Mouse (Mus musculus): ENCODE measurements around the gene Col7a1. TPM values are rescaled to one million over a fixed set of nuclear protein-coding genes. Genes with fewer than 3 reads are reported as not detected.

Col7a1 gene
- polyA plus RNA-seq, 1 experiment from 2014 or later = 5.4 TPM

- Histone ChIP-seq H3K4me2 (replicated peaks; ENCODE audit: low read depth, low read length) (no peak overlapping the region), H3K9ac (ENCODE audit: low read depth, low read length) (no peak overlapping the region), H3K27me3 (ENCODE audit: control insufficient read depth, insufficient read depth, low read length) (no peaks in the 10 kb centered on the region), H3K4me1 (ENCODE audit: control insufficient read depth, insufficient read depth, low read length) (peaks cover 3% of the 10 kb centered on the region; the same call in 1 of the 2 replicates), H3K27ac (ENCODE audit: low read depth, low read length) (no peak overlapping the region), H3K4me3 (ENCODE audit: low read length) (no peak overlapping the region), H3K9me3 (ENCODE audit: control insufficient read depth, low read length) (no peaks in the 10 kb centered on the region), H3K36me3 (ENCODE audit: control insufficient read depth, insufficient read depth, low read length) (peaks cover 80% of the 10 kb centered on the region)
- no peak for ATAC-seq (ENCODE audit: low FRiP score, low TSS enrichment)
- 87% methylated on average over 9 of the region's 9 CpGs for WGBS
Measured at GRCm38 (mm10) chr9:108945111-108945510, 8.3 kb upstream of the Col7a1 start.

GRCm38 (mm10) chr9:108945608-108946007 is 7.8 kb upstream of the Col7a1 start:
- 89% methylated on average over 5 of the region's 5 CpGs for WGBS
- H3K4me2 ChIP-seq (replicated peaks; ENCODE audit: low read depth, low read length) = no peak overlapping the region
- H3K27ac ChIP-seq (ENCODE audit: low read depth, low read length) = no peak overlapping the region
- H3K4me1 ChIP-seq (ENCODE audit: control insufficient read depth, insufficient read depth, low read length) = peaks cover 3% of the 10 kb centered on the region; the same call in 1 of the 2 replicates
- no peaks in the 10 kb centered on the region for H3K27me3 ChIP-seq (ENCODE audit: control insufficient read depth, insufficient read depth, low read length)
- no peak overlapping the region for H3K9ac ChIP-seq (ENCODE audit: low read depth, low read length)
- peaks cover 81% of the 10 kb centered on the region for H3K36me3 ChIP-seq (ENCODE audit: control insufficient read depth, insufficient read depth, low read length)
- no peak for ATAC-seq (ENCODE audit: low FRiP score, low TSS enrichment)
- H3K4me3 ChIP-seq (ENCODE audit: low read length) = no peak overlapping the region
- no peaks in the 10 kb centered on the region for H3K9me3 ChIP-seq (ENCODE audit: control insufficient read depth, low read length)

GRCm38 (mm10) chr9:108949231-108949966 is 4.0 kb upstream of the Col7a1 start:
- Histone ChIP-seq H3K4me2 (replicated peaks; ENCODE audit: low read depth, low read length) (no peak overlapping the region), H3K4me3 (ENCODE audit: low read length) (no peak overlapping the region), H3K9me3 (ENCODE audit: control insufficient read depth, low read length) (no peaks in the 10 kb centered on the region), H3K27me3 (ENCODE audit: control insufficient read depth, insufficient read depth, low read length) (peaks cover 8% of the 10 kb centered on the region; the same call in 1 of the 2 replicates), H3K36me3 (ENCODE audit: control insufficient read depth, insufficient read depth, low read length) (peaks cover 58% of the 10 kb centered on the region), H3K4me1 (ENCODE audit: control insufficient read depth, insufficient read depth, low read length) (peaks cover 8% of the 10 kb centered on the region; the same call in 1 of the 2 replicates), H3K27ac (ENCODE audit: low read depth, low read length) (peak overlapping the region; percentile 77; the same call in 1 of the 2 replicates), H3K9ac (ENCODE audit: low read depth, low read length) (no peak overlapping the region)
- 69% methylated on average over 13 of the region's 13 CpGs for WGBS
- ATAC-seq (ENCODE audit: low FRiP score, low TSS enrichment) = peak; percentile 47; the same call in 1 of the 2 replicates

- Histone ChIP-seq H3K4me1 (ENCODE audit: control insufficient read depth, insufficient read depth, low read length) (peaks cover 8% of the 10 kb centered on the region; the same call in 1 of the 2 replicates), H3K4me2 (replicated peaks; ENCODE audit: low read depth, low read length) (no peak overlapping the region), H3K4me3 (ENCODE audit: low read length) (no peak overlapping the region), H3K9ac (ENCODE audit: low read depth, low read length) (no peak overlapping the region), H3K27ac (ENCODE audit: low read depth, low read length) (peak overlapping the region; percentile 66; the same call in 1 of the 2 replicates), H3K27me3 (ENCODE audit: control insufficient read depth, insufficient read depth, low read length) (peaks cover 8% of the 10 kb centered on the region; the same call in 1 of the 2 replicates), H3K36me3 (ENCODE audit: control insufficient read depth, insufficient read depth, low read length) (peaks cover 50% of the 10 kb centered on the region), H3K9me3 (ENCODE audit: control insufficient read depth, low read length) (no peaks in the 10 kb centered on the region)
- ATAC-seq (ENCODE audit: low FRiP score, low TSS enrichment) = no peak
- 86% methylated on average over 9 of the region's 9 CpGs for WGBS
Measured at GRCm38 (mm10) chr9:108949967-108950728, 3.2 kb upstream of the Col7a1 start.

GRCm38 (mm10) chr9:108955241-108955640 is 1.9 kb downstream of the Col7a1 start:
- Histone ChIP-seq H3K4me2 (replicated peaks; ENCODE audit: low read depth, low read length) (no peak overlapping the region), H3K4me1 (ENCODE audit: control insufficient read depth, insufficient read depth, low read length) (0 out of 2 replicates have a peak, but pooled peaks cover 5% of the 10 kb centered on the region), H3K27me3 (ENCODE audit: control insufficient read depth, insufficient read depth, low read length) (peaks cover 8% of the 10 kb centered on the region; the same call in 1 of the 2 replicates), H3K9ac (ENCODE audit: low read depth, low read length) (no peak overlapping the region), H3K27ac (ENCODE audit: low read depth, low read length) (no peak overlapping the region), H3K36me3 (ENCODE audit: control insufficient read depth, insufficient read depth, low read length) (peaks cover 3% of the 10 kb centered on the region), H3K9me3 (ENCODE audit: control insufficient read depth, low read length) (no peaks in the 10 kb centered on the region), H3K4me3 (ENCODE audit: low read length) (no peak overlapping the region)
- 80% methylated on average over 11 of the region's 11 CpGs for WGBS
- no peak for ATAC-seq (ENCODE audit: low FRiP score, low TSS enrichment)

- H3K27ac ChIP-seq (ENCODE audit: low read depth, low read length) = no peak overlapping the region
- no peak overlapping the region for H3K4me2 ChIP-seq (replicated peaks; ENCODE audit: low read depth, low read length)
- no peak for ATAC-seq (ENCODE audit: low FRiP score, low TSS enrichment)
- H3K9me3 ChIP-seq (ENCODE audit: control insufficient read depth, low read length) = no peaks in the 10 kb centered on the region
- 92% methylated on average over 11 of the region's 11 CpGs for WGBS
- peaks cover 8% of the 10 kb centered on the region; the same call in 1 of the 2 replicates for H3K27me3 ChIP-seq (ENCODE audit: control insufficient read depth, insufficient read depth, low read length)
- no peak overlapping the region for H3K4me3 ChIP-seq (ENCODE audit: low read length)
- no peak overlapping the region for H3K9ac ChIP-seq (ENCODE audit: low read depth, low read length)
- no peaks in the 10 kb centered on the region for H3K36me3 ChIP-seq (ENCODE audit: control insufficient read depth, insufficient read depth, low read length)
- 0 out of 2 replicates have a peak, but pooled peaks cover 5% of the 10 kb centered on the region for H3K4me1 ChIP-seq (ENCODE audit: control insufficient read depth, insufficient read depth, low read length)
Measured at GRCm38 (mm10) chr9:108955846-108956245, 2.5 kb downstream of the Col7a1 start.

- Histone ChIP-seq H3K27ac (ENCODE audit: low read depth, low read length) (no peak overlapping the region), H3K4me2 (replicated peaks; ENCODE audit: low read depth, low read length) (no peak overlapping the region), H3K4me3 (ENCODE audit: low read length) (no peak overlapping the region), H3K9ac (ENCODE audit: low read depth, low read length) (no peak overlapping the region), H3K9me3 (ENCODE audit: control insufficient read depth, low read length) (no peaks in the 10 kb centered on the region), H3K36me3 (ENCODE audit: control insufficient read depth, insufficient read depth, low read length) (no peaks in the 10 kb centered on the region), H3K4me1 (ENCODE audit: control insufficient read depth, insufficient read depth, low read length) (no peaks in the 10 kb centered on the region), H3K27me3 (ENCODE audit: control insufficient read depth, insufficient read depth, low read length) (no peaks in the 10 kb centered on the region)
- no peak for ATAC-seq (ENCODE audit: low FRiP score, low TSS enrichment)
- 83% methylated on average over 3 of the region's 3 CpGs for WGBS
Measured at GRCm38 (mm10) chr9:108963577-108963976, 10.2 kb downstream of the Col7a1 start.

- H3K27ac ChIP-seq (ENCODE audit: low read depth, low read length) = no peak overlapping the region
- ATAC-seq (ENCODE audit: low FRiP score, low TSS enrichment) = no peak
- H3K4me2 ChIP-seq (replicated peaks; ENCODE audit: low read depth, low read length) = no peak overlapping the region
- WGBS = 86% methylated on average over 6 of the region's 6 CpGs
- no peaks in the 10 kb centered on the region for H3K9me3 ChIP-seq (ENCODE audit: control insufficient read depth, low read length)
- no peak overlapping the region for H3K4me3 ChIP-seq (ENCODE audit: low read length)
- H3K27me3 ChIP-seq (ENCODE audit: control insufficient read depth, insufficient read depth, low read length) = no peaks in the 10 kb centered on the region
- no peaks in the 10 kb centered on the region for H3K36me3 ChIP-seq (ENCODE audit: control insufficient read depth, insufficient read depth, low read length)
- H3K4me1 ChIP-seq (ENCODE audit: control insufficient read depth, insufficient read depth, low read length) = no peaks in the 10 kb centered on the region
- no peak overlapping the region for H3K9ac ChIP-seq (ENCODE audit: low read depth, low read length)
Measured at GRCm38 (mm10) chr9:108964338-108964737, 11.0 kb downstream of the Col7a1 start.

GRCm38 (mm10) chr9:108970623-108971022 is 17.2 kb downstream of the Col7a1 start:
- H3K9ac ChIP-seq (ENCODE audit: low read depth, low read length) = no peak overlapping the region
- no peak for ATAC-seq (ENCODE audit: low FRiP score, low TSS enrichment)
- no peak overlapping the region for H3K4me3 ChIP-seq (ENCODE audit: low read length)
- WGBS = 89% methylated on average over 8 of the region's 8 CpGs
- no peak overlapping the region for H3K4me2 ChIP-seq (replicated peaks; ENCODE audit: low read depth, low read length)
- H3K4me1 ChIP-seq (ENCODE audit: control insufficient read depth, insufficient read depth, low read length) = no peaks in the 10 kb centered on the region
- no peaks in the 10 kb centered on the region for H3K9me3 ChIP-seq (ENCODE audit: control insufficient read depth, low read length)
- H3K36me3 ChIP-seq (ENCODE audit: control insufficient read depth, insufficient read depth, low read length) = no peaks in the 10 kb centered on the region
- no peaks in the 10 kb centered on the region for H3K27me3 ChIP-seq (ENCODE audit: control insufficient read depth, insufficient read depth, low read length)
- H3K27ac ChIP-seq (ENCODE audit: low read depth, low read length) = no peak overlapping the region

All from kidney, embryonic 14.5 days (tissue).